Mouse (Mus musculus): Measurements from ENCODE around the gene Batf. TPM values are rescaled to one million over a fixed set of nuclear protein-coding genes. Genes with fewer than 3 reads are reported as not detected.
A peak's percentile ranks its signal among the peaks of the same experiment; 100 is the strongest.

Batf gene
- total RNA-seq, 4 experiments from 2014 or later: 0.38 to 2.4 (median 1.1) TPM

- no peak for DNase-seq
Measured at GRCm38 (mm10) chr12:85728181-85728580, 41.7 kb downstream of the Batf start.

- DNase-seq: peak; percentile 36
Measured at GRCm38 (mm10) chr12:85729022-85729944, 42.8 kb downstream of the Batf start.

- DNase-seq: peak; percentile 74
Measured at GRCm38 (mm10) chr12:85729945-85730290, 43.4 kb downstream of the Batf start.

GRCm38 (mm10) chr12:85736203-85736602 lies 49.7 kb downstream of the Batf start:
- no peak for DNase-seq

- no peak for DNase-seq
Measured at GRCm38 (mm10) chr12:85736960-85737359, 50.5 kb downstream of the Batf start.

GRCm38 (mm10) chr12:85745827-85746695 lies 59.6 kb downstream of the Batf start, which contains the start of gene Flvcr2:
Gene Flvcr2, plus strand, starts transcription at chr12:85746539.
- peak; percentile 84 for DNase-seq

- DNase-seq: no peak
Measured at GRCm38 (mm10) chr12:85746696-85747219, 60.3 kb downstream of the Batf start.

- no peak for DNase-seq
Measured at GRCm38 (mm10) chr12:85747343-85747742, 60.9 kb downstream of the Batf start.

GRCm38 (mm10) chr12:85749861-85750260 lies 63.4 kb downstream of the Batf start:
- no peak for DNase-seq

GRCm38 (mm10) chr12:85752116-85752515 lies 65.6 kb downstream of the Batf start:
- no peak for DNase-seq

- DNase-seq: no peak
Measured at GRCm38 (mm10) chr12:85753223-85753622, 66.8 kb downstream of the Batf start.

- no peak for DNase-seq
Measured at GRCm38 (mm10) chr12:85754611-85755265, 68.3 kb downstream of the Batf start.

GRCm38 (mm10) chr12:85756455-85756854 lies 70.0 kb downstream of the Batf start:
- no peak for DNase-seq

- no peak for DNase-seq
Measured at GRCm38 (mm10) chr12:85757074-85757473, 70.6 kb downstream of the Batf start.

Small RNA genes within 50 kb of the gene (microRNA-seq; reads per million reads assigned to microRNA genes)
- gene Gm47285: 0 reads per million in 2 experiments

Other genes starting within 250 kb of the Batf start
- gene Fos, start 212.8 kb upstream of the Batf start, total RNA-seq (2022): 10 to 100 TPM; 13.3 to 32.9 (median 13.7) TPM
- gene Jdp2, start 87.6 kb upstream of the Batf start, total RNA-seq (2022): 10 to 100 TPM; 13.0 to 20.5 (median 15.2) TPM
- gene Flvcr2, start 59.9 kb downstream of the Batf start, total RNA-seq (2022): 1 to 10 TPM; 3.3 to 6.3 (median 5.7) TPM
- 10 to 100 TPM; 34.9 to 54.8 (median 47.3) TPM for gene Erg28, start 137.9 kb downstream of the Batf start, total RNA-seq (2022)
- gene Ttll5, start 138.0 kb downstream of the Batf start, total RNA-seq (2022): 10 to 100 TPM; 22.2 to 36.7 (median 27.8) TPM

All from adrenal gland, adult 8-10 months (tissue).